14 mouse cellular contexts compared by ENCODE assay signal in the genomic region with DNA sequence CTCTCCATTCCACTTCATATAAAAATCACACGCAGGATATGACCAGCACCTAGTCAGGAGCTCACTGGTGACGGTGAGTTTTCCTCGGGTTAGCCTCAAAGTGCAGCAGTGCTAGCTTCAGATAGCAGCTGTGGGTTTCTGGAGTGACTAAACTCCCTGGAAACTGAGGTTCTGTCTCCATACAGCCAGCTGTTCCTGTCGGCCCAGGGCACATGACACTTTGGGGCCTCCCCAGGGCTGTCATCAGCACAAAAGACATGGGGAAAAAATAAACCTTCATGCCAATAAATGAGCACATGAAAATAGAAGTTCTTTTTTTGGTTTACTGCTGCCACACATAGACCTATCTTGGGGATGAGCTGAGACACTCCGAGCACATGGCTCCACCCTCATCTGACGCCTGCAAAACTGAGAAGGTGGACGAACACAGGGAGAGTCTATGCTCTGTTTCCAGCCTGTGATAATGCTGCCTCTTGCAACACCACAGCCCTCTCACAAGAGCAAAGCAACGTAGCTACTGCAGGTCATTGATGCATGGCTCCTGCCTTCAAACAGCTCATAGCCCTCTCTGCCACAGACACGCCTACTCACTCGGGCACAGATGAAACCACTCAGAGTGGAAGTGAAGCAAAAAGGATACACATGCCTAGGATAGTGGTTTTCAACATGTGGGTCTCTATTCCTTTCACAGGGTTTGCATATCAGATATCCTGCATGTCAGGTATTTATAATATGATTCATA. TPM values are rescaled to one million over a fixed set of nuclear protein-coding genes. Genes with fewer than 3 reads are reported as not detected.
DNase-seq lines count a peak whose midpoint lies in the region; ATAC-seq and TF ChIP-seq lines count a peak whose summit lies in the region.
"Had no signal": no experiment of that assay in that cellular context is flagged by ENCODE, and none has a peak within 500 bp of the region (broad histone marks: within the 10 kb centered on the region; RNA-seq: fewer than 3 reads in every experiment).

No protein-coding gene starts in this region.

- no peaks in the 10 kb centered on the region for H3K36me3 ChIP-seq in intestine, postnatal 0 days (ENCODE audit: control insufficient read depth, insufficient read depth)
- H3K36me3 ChIP-seq in intestine, embryonic 16.5 days (ENCODE audit: control insufficient read depth, insufficient read depth, low read length) = no peaks in the 10 kb centered on the region
- no peaks in the 10 kb centered on the region for H3K36me3 ChIP-seq in lung, postnatal 0 days (ENCODE audit: insufficient read depth, low read length)
- H3K36me3 ChIP-seq in hindbrain, embryonic 10.5 days = no peaks in the 10 kb centered on the region
- H3K36me3 ChIP-seq: lung, embryonic 15.5 days had no signal

- no peaks in the 10 kb centered on the region for H3K27me3 ChIP-seq in intestine, postnatal 0 days (replicated peaks; ENCODE audit: control insufficient read depth, insufficient read depth, low read length)
- H3K27me3 ChIP-seq in intestine, embryonic 16.5 days (replicated peaks; ENCODE audit: control insufficient read depth, insufficient read depth, low read length) = no peaks in the 10 kb centered on the region
- H3K27me3 ChIP-seq in lung, postnatal 0 days (replicated peaks; ENCODE audit: insufficient read depth, low read length) = no peaks in the 10 kb centered on the region
- peaks cover 3% of the 10 kb centered on the region; the same call in 1 of the 2 replicates for H3K27me3 ChIP-seq in hindbrain, embryonic 10.5 days (ENCODE audit: insufficient read depth, poor library complexity, severe bottlenecking)
- H3K27me3 ChIP-seq: lung, embryonic 15.5 days had no signal

- H3K9me3 ChIP-seq in intestine, postnatal 0 days (ENCODE audit: control insufficient read depth) = no peaks in the 10 kb centered on the region
- no peaks in the 10 kb centered on the region for H3K9me3 ChIP-seq in intestine, embryonic 16.5 days (ENCODE audit: control insufficient read depth, low read length)
- no peaks in the 10 kb centered on the region for H3K9me3 ChIP-seq in lung, postnatal 0 days (ENCODE audit: low read length)
- no peaks in the 10 kb centered on the region for H3K9me3 ChIP-seq in hindbrain, embryonic 10.5 days
- H3K9me3 ChIP-seq: lung, embryonic 15.5 days had no signal

- WGBS in intestine, postnatal 0 days = 46% methylated on average over 10 of the region's 10 CpGs
- 61% methylated on average over 10 of the region's 10 CpGs for WGBS in intestine, embryonic 16.5 days
- WGBS in lung, postnatal 0 days = 47% methylated on average over 10 of the region's 10 CpGs
- 49% methylated on average over 10 of the region's 10 CpGs for WGBS in lung, adult 2 months
- WGBS in olfactory bulb, adult 2 months = 39% methylated on average over 10 of the region's 10 CpGs
- WGBS in hindbrain, embryonic 10.5 days = 79% methylated on average over 10 of the region's 10 CpGs

- H3K9ac ChIP-seq in intestine, postnatal 0 days (ENCODE audit: low read depth, low read length) = no peak overlapping the region
- H3K9ac ChIP-seq in intestine, embryonic 16.5 days (ENCODE audit: low read depth, low read length) = no peak overlapping the region
- H3K9ac ChIP-seq in lung, postnatal 0 days (replicated peaks; ENCODE audit: low read depth) = no peak overlapping the region
- H3K9ac ChIP-seq: lung, embryonic 15.5 days had no signal

- H3K4me1 ChIP-seq in intestine, postnatal 0 days (replicated peaks; ENCODE audit: control insufficient read depth, insufficient read depth, low read length) = peaks cover 12% of the 10 kb centered on the region
- peaks cover 17% of the 10 kb centered on the region for H3K4me1 ChIP-seq in intestine, embryonic 16.5 days (ENCODE audit: control insufficient read depth, insufficient read depth, low read length)
- no peaks in the 10 kb centered on the region for H3K4me1 ChIP-seq in lung, postnatal 0 days (ENCODE audit: insufficient read depth, low read depth, low read length)
- H3K4me1 ChIP-seq in lung, adult 2 months (ENCODE audit: control insufficient read depth, insufficient read depth, low read length) = no peaks in the 10 kb centered on the region
- peaks cover 3% of the 10 kb centered on the region; the same call in 1 of the 2 replicates for H3K4me1 ChIP-seq in bone marrow macrophage, adult 2 months (ENCODE audit: control insufficient read depth, insufficient read depth, low read length)
- H3K4me1 ChIP-seq in olfactory bulb, adult 2 months (ENCODE audit: control insufficient read depth, insufficient read depth, low read length) = peaks cover 8% of the 10 kb centered on the region
- 0 out of 2 replicates have a peak, but pooled peaks cover 6% of the 10 kb centered on the region for H3K4me1 ChIP-seq in hindbrain, embryonic 10.5 days (replicated peaks)
- H3K4me1 ChIP-seq: lung, embryonic 15.5 days had no signal

- TF ChIP-seq EP300 in lung, postnatal 0 days (IDR thresholded peaks at IDR 0.05) = no peak

- H3K27ac ChIP-seq in intestine, postnatal 0 days (ENCODE audit: low read depth, low read length) = peak overlapping the region; percentile 55
- no peak overlapping the region for H3K27ac ChIP-seq in intestine, embryonic 16.5 days (ENCODE audit: low read length)
- no peak overlapping the region for H3K27ac ChIP-seq in lung, postnatal 0 days (ENCODE audit: low read length)
- H3K27ac ChIP-seq in bone marrow macrophage, adult 2 months (ENCODE audit: insufficient read depth, low read depth, low read length) = 0 out of 2 replicates have a peak overlapping the region, but pooled peaks have one; percentile 19
- peak overlapping the region; percentile 70; the same call in 1 of the 2 replicates for H3K27ac ChIP-seq in olfactory bulb, adult 2 months (ENCODE audit: insufficient read depth, low read depth, low read length)
- H3K27ac ChIP-seq in hindbrain, embryonic 10.5 days = no peak overlapping the region
- H3K27ac ChIP-seq: heart, adult 2 months; lung, embryonic 15.5 days had no signal

- TF ChIP-seq CTCF in intestine, postnatal 0 days (IDR thresholded peaks at IDR 0.05; ENCODE audit: low read depth) = no peak
- TF ChIP-seq CTCF in lung, postnatal 0 days (IDR thresholded peaks at IDR 0.05) = no peak
- no peak for TF ChIP-seq CTCF in lung, adult 2 months (IDR thresholded peaks at IDR 0.05; ENCODE audit: insufficient read depth, low read length)
- no peak for TF ChIP-seq CTCF in bone marrow macrophage, adult 2 months (IDR thresholded peaks at IDR 0.05; ENCODE audit: low read depth, low read length)
- no peak for TF ChIP-seq CTCF in olfactory bulb, adult 2 months (IDR thresholded peaks at IDR 0.05; ENCODE audit: insufficient read depth, low read depth, low read length)

- peak; percentile 44 for DNase-seq in lung, postnatal 0 days (ENCODE audit: low spot score)
- no peak for DNase-seq in lung, adult 2 months
- DNase-seq in thymus, postnatal 0 days (ENCODE audit: low spot score) = no peak
- DNase-seq in hindbrain, embryonic 10.5 days (ENCODE audit: low spot score) = no peak
- DNase-seq: adrenal gland, postnatal 10 days; heart, postnatal 36 days; midbrain, embryonic 14.5 days; thymus, postnatal 4 days had no signal

- TF ChIP-seq POLR2A in lung, adult 2 months (IDR thresholded peaks at IDR 0.05; ENCODE audit: borderline replicate concordance, extremely low read depth, low read depth, low read length) = no peak
- no peak for TF ChIP-seq POLR2A in bone marrow macrophage, adult 2 months (IDR thresholded peaks at IDR 0.05; ENCODE audit: borderline replicate concordance, low read depth, low read length)
- TF ChIP-seq POLR2A in olfactory bulb, adult 2 months (IDR thresholded peaks at IDR 0.05; ENCODE audit: insufficient read depth, low read depth, low read length) = no peak

- H3K4me3 ChIP-seq in intestine, postnatal 0 days (ENCODE audit: low read depth, low read length) = no peak overlapping the region
- no peak overlapping the region for H3K4me3 ChIP-seq in intestine, embryonic 16.5 days (ENCODE audit: low read length)
- no peak overlapping the region for H3K4me3 ChIP-seq in lung, postnatal 0 days (ENCODE audit: low read depth, low read length)
- H3K4me3 ChIP-seq in lung, adult 2 months (replicated peaks; ENCODE audit: extremely low read depth, low read depth, low read length) = no peak overlapping the region
- no peak overlapping the region for H3K4me3 ChIP-seq in bone marrow macrophage, adult 2 months (ENCODE audit: insufficient read depth, low read length)
- H3K4me3 ChIP-seq in olfactory bulb, adult 2 months (ENCODE audit: insufficient read depth, low read depth, low read length) = no peak overlapping the region
- H3K4me3 ChIP-seq in hindbrain, embryonic 10.5 days = no peak overlapping the region
- H3K4me3 ChIP-seq: heart, adult 2 months; lung, embryonic 15.5 days had no signal

- H3K4me2 ChIP-seq in intestine, postnatal 0 days (replicated peaks; ENCODE audit: low read depth) = 0 out of 2 replicates have a peak overlapping the region, but pooled peaks have one; percentile 7
- H3K4me2 ChIP-seq in intestine, embryonic 16.5 days (ENCODE audit: low read depth, low read length) = no peak overlapping the region
- no peak overlapping the region for H3K4me2 ChIP-seq in lung, postnatal 0 days (replicated peaks; ENCODE audit: low read depth, low read length)
- H3K4me2 ChIP-seq: lung, embryonic 15.5 days had no signal

- 0 out of 2 replicates have a peak, but pooled peaks have one; percentile 17 for ATAC-seq in intestine, postnatal 0 days
- ATAC-seq in intestine, embryonic 16.5 days = no peak
- ATAC-seq in lung, postnatal 0 days = peak; percentile 35

RNA-seq across cellular contexts. Expression of gene Dll1, which starts 23.6 kb away (rescaled TPM):
- 18.5 and 20.0 TPM in 2 replicates for polyA plus RNA-seq in intestine, postnatal 0 days (2015; fragmentation: Nextera tagmentation; extraction: Ambion mirVana)
- 24.2 and 25.4 TPM in 2 replicates for polyA plus RNA-seq in intestine, embryonic 16.5 days (2015; fragmentation: Nextera tagmentation; extraction: Ambion mirVana)
- polyA plus RNA-seq in lung, postnatal 0 days (2015; fragmentation: Nextera tagmentation; extraction: Ambion mirVana) = 8.2 and 9.4 TPM in 2 replicates
- polyA plus RNA-seq in lung, adult 2 months (2012; rRNA removed) = 22.7 and 51.1 TPM in 2 replicates
- polyA plus RNA-seq in bone marrow macrophage, adult 2 months (2012; ENCODE audit: insufficient read depth, insufficient read length, missing spikeins) = not detected in 2 replicates
- polyA plus RNA-seq in olfactory bulb, adult 2 months (2012; ENCODE audit: insufficient read depth, insufficient read length, low replicate concordance, missing spikeins) = not detected in 2 replicates
- polyA plus RNA-seq in thymus, postnatal 0 days (2015; fragmentation: Nextera tagmentation; extraction: Ambion mirVana) = 4.2 and 4.7 TPM in 2 replicates
- polyA plus RNA-seq in hindbrain, embryonic 10.5 days (2016; fragmentation: Nextera tagmentation; extraction: Ambion mirVana) = 67.6 and 90.9 TPM in 2 replicates

RNA-seq across cellular contexts. Expression of gene Fam120b, which starts 43.0 kb away (rescaled TPM):
- 11.5 and 13.6 TPM in 2 replicates for polyA plus RNA-seq in intestine, postnatal 0 days (2015; fragmentation: Nextera tagmentation; extraction: Ambion mirVana)
- 26.8 and 27.4 TPM in 2 replicates for polyA plus RNA-seq in intestine, embryonic 16.5 days (2015; fragmentation: Nextera tagmentation; extraction: Ambion mirVana)
- 11.2 and 15.2 TPM in 2 replicates for polyA plus RNA-seq in lung, postnatal 0 days (2015; fragmentation: Nextera tagmentation; extraction: Ambion mirVana)
- 9.9 and 11.5 TPM in 2 replicates for polyA plus RNA-seq in lung, adult 2 months (2012; rRNA removed)
- 21.8 and 22.7 TPM in 2 replicates for polyA plus RNA-seq in bone marrow macrophage, adult 2 months (2012; ENCODE audit: insufficient read depth, insufficient read length, missing spikeins)
- not detected in 2 replicates for polyA plus RNA-seq in olfactory bulb, adult 2 months (2012; ENCODE audit: insufficient read depth, insufficient read length, low replicate concordance, missing spikeins)
- polyA plus RNA-seq in thymus, postnatal 0 days (2015; fragmentation: Nextera tagmentation; extraction: Ambion mirVana) = 16.2 and 17.2 TPM in 2 replicates
- polyA plus RNA-seq in hindbrain, embryonic 10.5 days (2016; fragmentation: Nextera tagmentation; extraction: Ambion mirVana) = 28.0 and 30.7 TPM in 2 replicates

Comparison
In these comparisons a context has a peak if more than half of its experiments do, and no peak if none do; other contexts are left out.
1. H3K27ac ChIP-seq: peak in intestine, postnatal 0 days (single experiment), bone marrow macrophage, adult 2 months (single experiment) and olfactory bulb, adult 2 months (single experiment); none in intestine, embryonic 16.5 days (single experiment), lung, postnatal 0 days (single experiment) and hindbrain, embryonic 10.5 days (single experiment).